Mouse (Mus musculus) limb, embryonic 10.5 days (tissue): Measurements from ENCODE around the gene Pla2g15. TPM values are rescaled to one million over a fixed set of nuclear protein-coding genes. Genes with fewer than 3 reads are reported as not detected.

ENCODE experiments used
- polyA plus RNA-seq: library from polyadenylated mRNA; unstranded; fragments of >200 nt; fragmentation: Nextera tagmentation; extraction: Ambion mirVana; gene quantifications from 2 replicates; pipeline ENCODE4 v1.2.1, GENCODE M21; 2016

Pla2g15 gene
- polyA plus RNA-seq, 1 experiment from 2014 or later = 13.4 TPM

Other genes with a start within 250 kb of the Pla2g15 start
- 34.4 and 45.9 TPM in 2 replicates for gene Pskh1, start 250.0 kb upstream of the Pla2g15 start, polyA plus RNA-seq
- gene Ctrl, start 216.5 kb upstream of the Pla2g15 start, polyA plus RNA-seq = 1.6 and 2.0 TPM in 2 replicates
- 28.9 and 40.3 TPM in 2 replicates for gene Psmb10, start 212.0 kb upstream of the Pla2g15 start, polyA plus RNA-seq
- 2.0 and 2.1 TPM in 2 replicates for gene Lcat, start 207.0 kb upstream of the Pla2g15 start, polyA plus RNA-seq
- gene Slc12a4, start 184.3 kb upstream of the Pla2g15 start, polyA plus RNA-seq = 31.9 and 37.7 TPM in 2 replicates
- not detected in 2 replicates for gene Dpep3, start 171.0 kb upstream of the Pla2g15 start, polyA plus RNA-seq
- gene Dus2, start 159.1 kb upstream of the Pla2g15 start, polyA plus RNA-seq = 23.3 and 23.7 TPM in 2 replicates
- gene Dpep2nb, start 144.4 kb upstream of the Pla2g15 start, polyA plus RNA-seq = 0.21 TPM in 1 of 2 replicates, not detected in the other
- 22.8 and 23.2 TPM in 2 replicates for gene Ddx28, start 138.5 kb upstream of the Pla2g15 start, polyA plus RNA-seq
- gene Nfatc3, start 91.6 kb upstream of the Pla2g15 start, polyA plus RNA-seq = 7.9 TPM in 2 replicates
- gene Esrp2, start 13.4 kb upstream of the Pla2g15 start, polyA plus RNA-seq = 5.6 and 7.3 TPM in 2 replicates
- 85.3 and 94.5 TPM in 2 replicates for gene Slc7a6, start 18.5 kb downstream of the Pla2g15 start, polyA plus RNA-seq
- 42.0 and 46.6 TPM in 2 replicates for gene Slc7a6os, start 60.5 kb downstream of the Pla2g15 start, polyA plus RNA-seq
- gene Prmt7, start 60.5 kb downstream of the Pla2g15 start, polyA plus RNA-seq = 76.4 and 88.2 TPM in 2 replicates
- 0.68 and 1.4 TPM in 2 replicates for gene Smpd3, start 187.6 kb downstream of the Pla2g15 start, polyA plus RNA-seq